Mouse (Mus musculus): ENCODE results near the gene Smim11. TPM values are rescaled to one million over a fixed set of nuclear protein-coding genes. Genes with fewer than 3 reads are reported as not detected.

Smim11 gene
- polyA plus RNA-seq, 1 experiment from 2014 or later = 130 TPM

GRCm38 (mm10) chr16:92309126-92309525 is 8.0 kb downstream of the Smim11 start:
- Histone ChIP-seq H3K4me1 (replicated peaks; ENCODE audit: control insufficient read depth, insufficient read depth, low read length) (no peaks in the 10 kb centered on the region), H3K27ac (ENCODE audit: low read depth) (no peak overlapping the region), H3K27me3 (replicated peaks; ENCODE audit: control insufficient read depth, insufficient read depth, low read length) (no peaks in the 10 kb centered on the region), H3K9ac (ENCODE audit: low read length) (no peak overlapping the region), H3K4me3 (ENCODE audit: low read depth, low read length) (no peak overlapping the region), H3K9me3 (ENCODE audit: control insufficient read depth, low read length) (no peaks in the 10 kb centered on the region), H3K4me2 (ENCODE audit: low read length) (no peak overlapping the region), H3K36me3 (ENCODE audit: control insufficient read depth, insufficient read depth, low read length) (peaks cover 73% of the 10 kb centered on the region)
- 65% methylated on average over 4 of the region's 4 CpGs for WGBS
- no peak for ATAC-seq (replicated peaks; ENCODE audit: low FRiP score, low TSS enrichment, low read depth)
- DNase-seq (ENCODE audit: low spot score) = no peak

DNA sequence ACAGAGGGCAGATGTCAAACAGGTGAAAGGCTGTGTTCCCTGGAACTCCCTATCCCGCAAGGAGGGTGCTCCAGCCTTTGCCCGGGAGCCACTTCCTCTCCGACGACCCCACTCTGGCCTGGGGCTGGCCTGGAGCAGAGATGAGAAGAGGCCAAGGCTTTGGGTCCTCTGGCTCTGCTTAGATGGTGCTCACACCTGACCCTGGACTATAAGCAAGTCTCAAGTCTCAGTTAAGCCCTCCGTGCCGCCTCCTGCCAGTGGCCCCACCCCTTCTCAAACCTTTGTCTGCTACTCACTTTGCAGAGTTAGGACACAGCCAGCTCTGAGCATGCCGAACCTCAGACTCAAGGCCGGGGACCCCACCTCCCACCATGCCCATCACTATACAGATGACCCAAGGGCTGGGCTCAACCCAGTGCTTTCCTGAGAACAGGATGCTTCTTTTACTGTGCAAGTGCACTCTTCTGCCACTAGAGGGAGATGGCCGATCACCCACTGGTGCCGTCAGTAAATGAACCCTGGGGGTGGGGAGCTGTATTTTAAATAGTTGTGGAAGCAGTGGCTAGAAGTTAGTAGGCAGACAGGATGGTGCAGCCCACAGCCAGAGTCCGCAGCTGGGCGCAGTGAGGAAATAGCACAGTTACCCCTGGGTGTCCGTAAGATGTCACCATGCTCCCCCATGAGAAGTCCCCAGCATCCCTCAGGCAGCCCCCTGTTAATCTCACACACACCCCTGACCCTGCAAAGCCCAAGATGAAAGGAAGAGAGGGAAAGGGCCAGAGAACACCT is 13.1 kb downstream of the Smim11 start:
- no peak overlapping the region for H3K9ac ChIP-seq (ENCODE audit: low read length)
- no peak overlapping the region for H3K4me2 ChIP-seq (ENCODE audit: low read length)
- H3K27me3 ChIP-seq (replicated peaks; ENCODE audit: control insufficient read depth, insufficient read depth, low read length) = no peaks in the 10 kb centered on the region
- H3K27ac ChIP-seq (ENCODE audit: low read depth) = no peak overlapping the region
- WGBS = 49% methylated on average over 13 of the region's 13 CpGs
- no peak overlapping the region for H3K4me3 ChIP-seq (ENCODE audit: low read depth, low read length)
- H3K9me3 ChIP-seq (ENCODE audit: control insufficient read depth, low read length) = peaks cover 4% of the 10 kb centered on the region; the same call in 1 of the 2 replicates
- DNase-seq (ENCODE audit: low spot score) (peak; percentile 68), ATAC-seq (replicated peaks; ENCODE audit: low FRiP score, low TSS enrichment, low read depth) (peak; percentile 67)
- no peaks in the 10 kb centered on the region for H3K4me1 ChIP-seq (replicated peaks; ENCODE audit: control insufficient read depth, insufficient read depth, low read length)
- H3K36me3 ChIP-seq (ENCODE audit: control insufficient read depth, insufficient read depth, low read length) = peaks cover 36% of the 10 kb centered on the region

- Histone ChIP-seq H3K4me3 (ENCODE audit: low read depth, low read length) (no peak overlapping the region), H3K9ac (ENCODE audit: low read length) (no peak overlapping the region), H3K27ac (ENCODE audit: low read depth) (no peak overlapping the region), H3K36me3 (ENCODE audit: control insufficient read depth, insufficient read depth, low read length) (peaks cover 21% of the 10 kb centered on the region), H3K4me2 (ENCODE audit: low read length) (no peak overlapping the region), H3K4me1 (replicated peaks; ENCODE audit: control insufficient read depth, insufficient read depth, low read length) (no peaks in the 10 kb centered on the region), H3K27me3 (replicated peaks; ENCODE audit: control insufficient read depth, insufficient read depth, low read length) (no peaks in the 10 kb centered on the region), H3K9me3 (ENCODE audit: control insufficient read depth, low read length) (peaks cover 4% of the 10 kb centered on the region; the same call in 1 of the 2 replicates)
- ATAC-seq (replicated peaks; ENCODE audit: low FRiP score, low TSS enrichment, low read depth) (no peak), DNase-seq (ENCODE audit: low spot score) (no peak)
- WGBS = 72% methylated on average over 7 of the region's 7 CpGs
Measured at GRCm38 (mm10) chr16:92316049-92316738, 15.1 kb downstream of the Smim11 start.

DNA sequence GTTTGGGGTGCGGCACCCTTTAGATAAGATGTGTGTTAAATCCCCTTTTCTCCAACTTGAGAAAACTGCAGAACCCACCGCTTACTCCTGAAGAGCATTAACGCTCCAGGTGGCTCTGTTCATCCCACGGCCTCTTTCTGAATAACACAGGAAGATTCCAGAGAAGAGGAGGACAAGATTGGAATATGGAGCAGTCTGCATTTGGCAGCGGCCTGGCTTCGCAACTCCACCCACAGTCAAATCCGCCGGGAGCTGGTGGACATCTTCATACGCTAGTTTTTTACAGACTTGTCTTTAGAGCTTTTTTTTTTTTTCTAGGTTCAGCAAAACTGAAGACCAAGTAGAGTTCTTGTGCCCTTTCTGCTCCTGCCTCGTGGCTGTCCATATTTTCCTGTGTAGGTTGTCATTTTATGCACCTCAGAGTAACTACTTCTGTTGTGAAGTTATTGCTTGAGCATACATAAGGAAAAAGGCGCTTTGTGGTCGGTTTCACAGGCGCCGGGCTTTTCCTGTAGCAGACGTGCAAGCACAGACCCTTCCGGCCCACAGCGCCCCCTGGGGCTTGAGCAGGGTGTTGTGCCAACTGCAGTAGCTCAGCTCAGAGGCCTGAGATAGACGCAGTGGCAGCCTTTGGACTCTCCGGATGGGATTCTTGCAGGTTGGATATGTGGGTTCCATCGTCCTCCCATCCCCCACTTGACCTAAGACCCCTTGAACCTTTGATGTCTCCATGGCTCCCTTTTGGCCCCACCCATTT is 18.4 kb downstream of the Smim11 start:
- Histone ChIP-seq H3K36me3 (ENCODE audit: control insufficient read depth, insufficient read depth, low read length) (no peaks in the 10 kb centered on the region), H3K9ac (ENCODE audit: low read length) (no peak overlapping the region), H3K27me3 (replicated peaks; ENCODE audit: control insufficient read depth, insufficient read depth, low read length) (no peaks in the 10 kb centered on the region), H3K27ac (ENCODE audit: low read depth) (no peak overlapping the region), H3K4me2 (ENCODE audit: low read length) (no peak overlapping the region), H3K4me1 (replicated peaks; ENCODE audit: control insufficient read depth, insufficient read depth, low read length) (no peaks in the 10 kb centered on the region), H3K4me3 (ENCODE audit: low read depth, low read length) (no peak overlapping the region), H3K9me3 (ENCODE audit: control insufficient read depth, low read length) (peaks cover 4% of the 10 kb centered on the region; the same call in 1 of the 2 replicates)
- 67% methylated on average over 20 of the region's 20 CpGs for WGBS
- ATAC-seq (replicated peaks; ENCODE audit: low FRiP score, low TSS enrichment, low read depth) (no peak), DNase-seq (ENCODE audit: low spot score) (peak; percentile 67)

GRCm38 (mm10) chr16:92320361-92320760 is 19.3 kb downstream of the Smim11 start:
- no peak for DNase-seq (ENCODE audit: low spot score)
- peaks cover 4% of the 10 kb centered on the region; the same call in 1 of the 2 replicates for H3K9me3 ChIP-seq (ENCODE audit: control insufficient read depth, low read length)
- no peaks in the 10 kb centered on the region for H3K27me3 ChIP-seq (replicated peaks; ENCODE audit: control insufficient read depth, insufficient read depth, low read length)
- no peak overlapping the region for H3K9ac ChIP-seq (ENCODE audit: low read length)
- no peaks in the 10 kb centered on the region for H3K4me1 ChIP-seq (replicated peaks; ENCODE audit: control insufficient read depth, insufficient read depth, low read length)
- no peak for ATAC-seq (replicated peaks; ENCODE audit: low FRiP score, low TSS enrichment, low read depth)
- no peak overlapping the region for H3K4me3 ChIP-seq (ENCODE audit: low read depth, low read length)
- H3K4me2 ChIP-seq (ENCODE audit: low read length) = no peak overlapping the region
- H3K27ac ChIP-seq (ENCODE audit: low read depth) = no peak overlapping the region
- 83% methylated on average over 3 of the region's 3 CpGs for WGBS
- H3K36me3 ChIP-seq (ENCODE audit: control insufficient read depth, insufficient read depth, low read length) = no peaks in the 10 kb centered on the region

- H3K9me3 ChIP-seq (ENCODE audit: control insufficient read depth, low read length) = peaks cover 4% of the 10 kb centered on the region; the same call in 1 of the 2 replicates
- no peak for DNase-seq (ENCODE audit: low spot score)
- H3K4me3 ChIP-seq (ENCODE audit: low read depth, low read length) = no peak within 1 kb of the TSS
- no peak within 1 kb of the TSS for H3K9ac ChIP-seq (ENCODE audit: low read length)
- H3K4me1 ChIP-seq (replicated peaks; ENCODE audit: control insufficient read depth, insufficient read depth, low read length) = no peaks in the 10 kb centered on the region
- no peak for ATAC-seq (replicated peaks; ENCODE audit: low FRiP score, low TSS enrichment, low read depth)
- no peaks in the 10 kb centered on the region for H3K27me3 ChIP-seq (replicated peaks; ENCODE audit: control insufficient read depth, insufficient read depth, low read length)
- 89% methylated on average over 8 of the region's 8 CpGs for WGBS
- no peak within 1 kb of the TSS for H3K27ac ChIP-seq (ENCODE audit: low read depth)
- H3K36me3 ChIP-seq (ENCODE audit: control insufficient read depth, insufficient read depth, low read length) = no peaks in the 10 kb centered on the region
- no peak within 1 kb of the TSS for H3K4me2 ChIP-seq (ENCODE audit: low read length)
Measured at GRCm38 (mm10) chr16:92321341-92321740, 20.3 kb downstream of the Smim11 start, which contains the start of gene Fam243. Gene Fam243, minus strand, starts transcription at chr16:92321441.

DNA sequence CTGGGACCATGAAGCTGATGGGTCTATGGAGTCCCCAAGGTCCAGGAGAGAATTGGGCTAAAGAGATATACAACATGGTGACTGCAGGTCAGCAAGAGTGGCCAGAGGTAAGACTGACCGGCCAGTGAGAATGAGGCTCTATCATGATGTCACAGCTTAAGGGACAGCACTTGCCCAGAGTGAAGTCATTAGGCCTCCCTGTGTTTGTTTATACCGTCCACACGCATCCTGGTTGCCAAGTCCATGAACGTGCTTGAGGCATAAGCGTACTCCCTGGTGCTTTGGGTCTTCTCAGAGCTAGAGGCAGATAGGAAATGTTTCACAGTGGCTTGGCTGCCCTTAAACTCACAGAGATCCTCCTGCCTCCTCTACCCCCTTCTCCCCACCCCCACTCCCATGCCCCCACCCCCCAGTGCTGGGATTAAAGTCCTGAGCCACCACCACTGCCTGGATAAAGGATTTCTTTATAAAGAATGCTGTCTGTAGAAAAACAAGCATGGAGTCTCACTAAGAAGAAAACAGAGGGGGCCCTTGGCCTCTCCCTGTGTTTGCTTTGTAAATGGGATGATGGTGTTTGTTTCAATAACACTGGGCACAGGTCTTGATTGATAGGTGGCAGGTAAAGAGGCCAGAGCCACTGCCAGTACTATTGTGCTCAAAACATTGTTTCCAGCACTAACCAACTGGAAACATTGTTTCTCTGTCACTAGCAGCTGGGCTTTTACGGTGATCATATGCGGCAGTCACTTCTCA is 23.4 kb downstream of the Smim11 start:
- DNase-seq (ENCODE audit: low spot score) (no peak), ATAC-seq (replicated peaks; ENCODE audit: low FRiP score, low TSS enrichment, low read depth) (no peak)
- Histone ChIP-seq H3K9me3 (ENCODE audit: control insufficient read depth, low read length) (no peaks in the 10 kb centered on the region), H3K36me3 (ENCODE audit: control insufficient read depth, insufficient read depth, low read length) (no peaks in the 10 kb centered on the region), H3K4me2 (ENCODE audit: low read length) (no peak overlapping the region), H3K27ac (ENCODE audit: low read depth) (no peak overlapping the region), H3K9ac (ENCODE audit: low read length) (no peak overlapping the region), H3K4me3 (ENCODE audit: low read depth, low read length) (no peak overlapping the region), H3K4me1 (replicated peaks; ENCODE audit: control insufficient read depth, insufficient read depth, low read length) (no peaks in the 10 kb centered on the region), H3K27me3 (replicated peaks; ENCODE audit: control insufficient read depth, insufficient read depth, low read length) (no peaks in the 10 kb centered on the region)
- WGBS = 44% methylated on average over 7 of the region's 7 CpGs

DNA sequence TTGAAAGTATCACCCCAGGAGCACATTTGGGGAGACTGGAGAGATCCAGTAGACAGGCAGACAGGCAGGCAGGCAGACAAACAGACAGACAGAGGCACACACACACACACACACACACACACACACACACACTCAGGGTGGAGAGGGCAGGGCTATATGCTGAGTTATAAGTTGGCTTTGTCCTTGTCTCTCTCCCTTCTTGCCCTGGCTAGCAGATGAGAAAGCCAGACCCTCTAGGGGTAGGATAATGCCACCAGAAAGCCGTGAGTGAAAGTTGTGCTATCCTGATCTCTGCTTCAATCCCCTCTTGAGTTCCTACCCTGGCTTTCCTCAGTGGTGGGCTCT is 23.9 kb downstream of the Smim11 start:
- H3K9ac ChIP-seq (ENCODE audit: low read length) = no peak overlapping the region
- no peaks in the 10 kb centered on the region for H3K9me3 ChIP-seq (ENCODE audit: control insufficient read depth, low read length)
- ATAC-seq (replicated peaks; ENCODE audit: low FRiP score, low TSS enrichment, low read depth) (no peak), DNase-seq (ENCODE audit: low spot score) (no peak)
- H3K36me3 ChIP-seq (ENCODE audit: control insufficient read depth, insufficient read depth, low read length) = no peaks in the 10 kb centered on the region
- no peaks in the 10 kb centered on the region for H3K4me1 ChIP-seq (replicated peaks; ENCODE audit: control insufficient read depth, insufficient read depth, low read length)
- WGBS = 67% methylated on average over 1 of the region's 1 CpGs
- no peak overlapping the region for H3K4me2 ChIP-seq (ENCODE audit: low read length)
- no peaks in the 10 kb centered on the region for H3K27me3 ChIP-seq (replicated peaks; ENCODE audit: control insufficient read depth, insufficient read depth, low read length)
- H3K4me3 ChIP-seq (ENCODE audit: low read depth, low read length) = no peak overlapping the region
- no peak overlapping the region for H3K27ac ChIP-seq (ENCODE audit: low read depth)
